Mouse (Mus musculus): ENCODE data around the gene Dennd1a. TPM values are rescaled to one million over a fixed set of nuclear protein-coding genes. Genes with fewer than 3 reads are reported as not detected.

Gene Dennd1a
- polyA plus RNA-seq, 1 experiment from 2014 or later: 9.9 TPM

- no peak for DNase-seq (ENCODE audit: low spot score)
Observed at GRCm38 (mm10) chr2:38124727-38125126, 162.5 kb downstream of the Dennd1a start.

DNA sequence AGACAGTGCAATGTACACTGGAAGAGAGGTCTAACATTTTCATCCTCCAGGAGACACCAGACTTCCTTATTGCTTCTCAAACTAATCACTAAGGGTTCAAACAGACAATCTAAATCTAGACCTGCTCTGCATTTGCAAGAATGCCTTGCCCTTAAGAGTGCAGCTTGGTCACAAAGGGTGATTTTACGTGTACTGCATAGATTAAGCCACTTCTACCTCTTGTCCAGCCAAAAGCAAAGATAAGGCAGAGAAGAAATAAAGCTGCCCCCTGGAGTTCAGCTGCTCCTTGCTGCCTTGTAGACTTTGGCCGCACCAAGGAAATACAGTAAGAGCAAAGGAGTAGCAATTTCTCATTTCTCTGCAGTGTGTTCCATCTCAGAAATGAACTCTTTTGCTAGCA lies 172.2 kb downstream of the Dennd1a start:
- no peak for DNase-seq (ENCODE audit: low spot score)

- DNase-seq (ENCODE audit: low spot score): no peak
Observed at GRCm38 (mm10) chr2:38111655-38112351, 175.4 kb downstream of the Dennd1a start.

GRCm38 (mm10) chr2:38108586-38108985 lies 178.6 kb downstream of the Dennd1a start:
- DNase-seq (ENCODE audit: low spot score): no peak

DNA sequence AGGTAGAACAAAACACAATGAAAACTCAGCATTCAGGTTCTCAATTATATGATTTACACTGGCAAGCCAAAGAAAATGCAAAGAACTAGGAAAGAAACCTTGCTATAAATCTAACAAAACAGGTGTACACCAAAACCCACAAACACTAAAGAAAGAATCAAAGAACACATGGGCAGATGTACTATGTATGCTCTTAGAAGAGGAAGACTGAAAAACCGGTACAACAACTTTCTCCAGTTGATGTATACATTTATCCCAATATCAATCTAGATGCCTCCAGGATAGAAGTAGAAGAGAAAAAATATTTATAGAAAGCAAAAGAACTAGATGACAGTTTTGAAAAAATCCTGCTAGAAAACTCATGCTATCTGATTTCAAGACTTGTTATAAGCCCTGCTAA lies 184.5 kb downstream of the Dennd1a start:
- DNase-seq (ENCODE audit: low spot score): no peak

GRCm38 (mm10) chr2:38100289-38100688 lies 186.9 kb downstream of the Dennd1a start:
- no peak for DNase-seq (ENCODE audit: low spot score)

DNA sequence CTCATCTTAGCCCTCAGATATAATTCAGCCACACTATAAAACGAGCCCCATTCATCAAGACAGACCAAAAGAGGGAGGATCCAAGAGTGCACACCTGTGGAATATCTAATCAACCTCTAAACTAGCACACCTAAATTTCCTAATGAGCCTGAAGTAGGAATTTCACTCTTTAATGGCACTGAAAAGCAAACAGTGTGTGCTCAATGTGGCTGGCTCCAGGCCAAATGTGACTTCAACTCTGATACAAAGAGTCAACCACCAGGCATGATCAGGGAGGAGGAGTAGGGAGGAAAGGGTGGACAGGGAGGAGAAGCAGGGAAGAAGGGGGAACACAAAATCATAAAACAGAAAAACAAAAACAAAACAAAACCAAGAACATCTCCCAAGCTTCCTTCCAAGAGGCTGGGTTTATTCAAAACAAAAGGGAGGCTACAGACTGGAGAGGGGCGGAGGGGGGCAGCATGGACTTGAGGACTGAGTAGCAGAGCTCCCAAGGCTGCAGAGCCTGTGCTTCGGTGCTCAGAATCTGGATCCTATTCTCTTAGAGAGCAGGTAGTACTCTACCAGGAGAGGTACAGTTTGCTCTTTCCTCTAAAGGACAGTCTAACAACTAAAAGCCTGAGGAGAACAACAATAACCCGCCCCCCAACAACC lies 187.9 kb downstream of the Dennd1a start:
- DNase-seq (ENCODE audit: low spot score): no peak

- no peak for DNase-seq (ENCODE audit: low spot score)
Observed at GRCm38 (mm10) chr2:38097469-38097868, 189.7 kb downstream of the Dennd1a start.

DNA sequence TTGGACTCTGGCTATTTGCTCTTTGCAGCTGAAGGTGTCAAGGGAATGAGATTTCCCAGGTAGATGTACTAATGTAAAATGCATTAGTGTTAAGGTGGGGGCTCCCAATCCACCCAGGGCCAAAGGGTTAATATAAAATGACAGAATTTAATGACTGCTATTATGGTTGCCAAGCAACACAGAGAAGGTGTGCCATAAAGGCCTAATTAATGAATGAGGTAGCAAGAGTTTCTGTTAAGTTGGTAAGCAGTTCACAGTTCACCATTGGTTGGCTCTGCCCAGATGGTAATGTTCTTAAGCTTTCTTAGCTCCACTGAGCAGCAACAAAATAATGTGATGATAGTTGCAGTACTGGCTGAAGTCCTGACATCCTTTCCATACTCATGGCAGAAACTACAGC lies 190.9 kb downstream of the Dennd1a start:
- DNase-seq (ENCODE audit: low spot score): no peak

DNA sequence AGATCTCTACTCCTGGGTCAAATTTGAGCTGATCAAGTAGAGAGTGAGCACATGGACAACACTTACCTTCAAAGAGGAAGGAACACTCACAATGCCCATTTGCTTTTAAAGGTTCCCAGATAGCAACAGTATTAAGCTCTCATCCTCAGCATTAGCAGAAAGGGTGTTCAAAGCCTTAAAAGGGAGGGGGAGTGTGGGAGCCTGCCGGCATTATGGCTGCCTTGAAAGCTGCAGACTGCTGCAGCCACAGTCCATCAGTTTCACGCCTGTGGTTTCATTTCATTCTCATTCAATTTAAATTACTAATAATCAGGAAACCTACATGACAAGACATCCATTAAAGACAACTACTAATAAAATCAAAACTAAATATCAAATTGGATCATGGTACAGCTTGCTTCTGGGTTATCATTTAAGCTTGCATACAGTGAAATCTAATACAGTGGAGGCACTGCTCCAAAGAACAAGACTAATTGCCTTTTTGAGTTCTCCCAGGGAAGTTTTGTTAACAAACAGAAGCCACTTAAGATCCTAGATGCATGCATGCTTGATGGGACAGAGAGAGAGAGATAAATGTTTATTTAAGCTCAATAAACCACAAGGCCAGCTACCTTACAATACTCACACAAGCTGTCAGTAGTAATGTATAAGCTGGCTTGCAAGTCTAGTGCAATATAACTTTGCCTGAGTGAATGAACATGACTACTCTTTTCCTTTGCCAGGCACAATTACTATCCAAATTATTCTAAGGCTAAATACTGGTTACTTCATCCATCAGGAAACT lies 192.6 kb downstream of the Dennd1a start:
- DNase-seq (ENCODE audit: low spot score): no peak

- DNase-seq (ENCODE audit: low spot score): no peak
Observed at GRCm38 (mm10) chr2:38093968-38094367, 193.2 kb downstream of the Dennd1a start.

DNA sequence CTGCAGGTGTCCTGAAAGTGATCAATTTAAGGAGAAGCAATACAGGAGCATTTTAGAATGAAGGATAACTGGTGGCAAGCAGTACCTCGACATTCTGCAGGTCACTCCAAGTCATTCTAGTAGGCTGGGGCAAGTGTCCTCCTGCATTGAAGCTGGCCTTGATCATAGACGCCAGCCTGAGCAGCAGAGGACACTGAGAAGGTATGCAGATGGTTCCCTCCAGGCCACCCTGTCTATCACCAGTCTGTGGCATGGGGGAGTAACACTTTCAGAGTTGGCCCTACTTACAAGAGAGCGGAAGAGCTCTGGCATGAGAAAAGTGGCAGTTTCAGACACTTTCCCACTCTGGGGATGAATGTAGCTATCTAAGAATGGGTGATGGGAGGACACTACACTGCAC lies 193.9 kb downstream of the Dennd1a start:
- no peak for DNase-seq (ENCODE audit: low spot score)

GRCm38 (mm10) chr2:38088346-38088745 lies 198.8 kb downstream of the Dennd1a start:
- no peak for DNase-seq (ENCODE audit: low spot score)

DNA sequence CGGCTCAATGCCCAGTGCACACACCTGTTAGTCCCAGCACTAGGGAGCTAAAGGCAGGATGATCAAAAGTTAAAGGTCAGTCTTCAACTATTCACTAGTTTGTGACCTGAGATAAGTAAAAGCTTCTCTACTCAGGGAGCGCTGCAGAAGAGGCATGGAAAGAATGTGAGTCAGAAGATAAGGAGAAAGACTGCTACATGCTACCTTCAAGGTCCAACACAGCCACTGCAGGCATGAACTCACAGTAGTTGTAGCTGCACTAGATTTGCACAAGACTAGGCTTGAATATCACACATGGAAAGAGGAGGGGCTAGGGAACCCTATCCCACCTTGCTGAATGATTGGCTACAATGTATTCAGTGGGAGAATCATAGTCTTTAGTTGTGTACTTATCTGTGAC lies 202.1 kb downstream of the Dennd1a start:
- DNase-seq (ENCODE audit: low spot score): no peak

- no peak for DNase-seq (ENCODE audit: low spot score)
Observed at GRCm38 (mm10) chr2:38083251-38083650, 203.9 kb downstream of the Dennd1a start.

DNA sequence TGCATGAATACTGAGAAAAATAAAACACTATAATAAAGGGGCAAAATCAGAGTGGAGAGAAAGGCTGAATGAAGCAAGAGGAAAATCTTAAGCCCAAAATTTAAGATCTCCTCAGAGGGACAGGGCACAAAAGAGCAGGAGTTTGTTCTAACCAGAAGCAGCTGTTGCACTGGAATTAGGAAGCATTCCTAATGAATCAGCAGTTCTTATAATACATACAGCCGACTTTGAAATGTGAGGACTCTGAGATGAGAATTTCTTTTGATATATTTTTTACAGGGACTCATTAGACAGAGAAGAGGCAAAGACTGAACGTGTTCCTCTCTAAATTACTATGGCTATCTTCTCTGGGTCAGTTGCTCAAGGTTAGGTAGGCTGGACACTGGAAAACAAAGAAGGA lies 212.7 kb downstream of the Dennd1a start:
- DNase-seq (ENCODE audit: low spot score): no peak

GRCm38 (mm10) chr2:38072061-38072460 lies 215.1 kb downstream of the Dennd1a start:
- no peak for DNase-seq (ENCODE audit: low spot score)

DNA sequence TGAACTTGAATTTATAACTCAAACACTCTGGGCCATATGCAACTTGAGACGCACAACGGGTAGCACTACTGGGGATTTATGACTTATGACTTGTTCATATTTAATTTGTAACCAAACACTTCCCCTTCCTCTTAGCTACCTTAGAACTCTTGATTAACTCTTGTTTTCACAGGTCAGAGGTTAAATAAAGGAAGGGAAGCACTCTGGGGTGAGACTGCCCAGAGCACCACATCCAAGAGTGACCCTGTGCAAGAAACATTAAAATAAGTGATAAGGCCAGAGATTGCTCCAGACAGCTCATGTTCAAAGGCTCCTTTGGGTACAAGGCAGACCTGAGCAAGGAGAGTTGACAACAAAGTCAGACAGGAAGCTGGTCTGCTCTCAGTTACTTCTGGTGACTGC lies 219.0 kb downstream of the Dennd1a start:
- peak; percentile 12 for DNase-seq (ENCODE audit: low spot score)

DNA sequence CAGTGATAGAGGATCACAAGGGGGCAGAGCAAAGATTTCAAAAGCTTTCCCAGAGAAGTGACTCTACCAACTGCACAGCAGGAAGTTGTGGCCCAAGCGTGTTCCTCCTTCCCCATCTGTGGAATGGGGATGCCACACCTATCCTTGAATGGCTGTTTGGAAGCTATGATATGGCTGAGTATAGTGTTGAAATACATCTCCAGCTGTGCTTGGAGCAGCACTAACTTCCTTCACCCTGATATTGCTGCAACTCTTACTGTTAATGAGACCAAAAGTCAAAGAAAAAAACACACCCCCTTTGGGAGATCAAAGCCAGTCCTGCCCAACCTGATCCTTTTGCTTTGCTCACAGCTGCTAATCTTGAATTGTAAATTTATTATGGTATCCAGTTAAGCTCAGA lies 221.3 kb downstream of the Dennd1a start:
- no peak for DNase-seq (ENCODE audit: low spot score)

DNA sequence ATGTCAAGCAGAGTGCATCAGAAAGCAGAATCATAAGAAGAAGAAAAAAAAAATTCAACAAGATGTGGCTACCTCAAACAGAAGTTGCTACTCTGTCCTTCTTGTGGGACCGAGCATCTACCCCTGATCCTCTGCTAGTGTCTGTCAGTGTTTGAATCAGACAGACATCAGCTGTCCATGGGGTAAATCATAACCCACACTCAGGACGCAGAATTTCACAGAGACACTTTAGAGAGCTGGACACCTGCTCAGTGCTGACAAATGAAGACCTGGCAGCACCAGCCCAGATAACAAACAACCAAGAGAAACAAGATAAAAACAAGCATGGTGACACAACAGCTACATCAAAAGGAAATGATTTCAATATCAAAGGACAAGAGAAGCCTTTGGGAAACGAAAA lies 222.9 kb downstream of the Dennd1a start:
- no peak for DNase-seq (ENCODE audit: low spot score)

GRCm38 (mm10) chr2:38062156-38062555 lies 225.0 kb downstream of the Dennd1a start:
- DNase-seq (ENCODE audit: low spot score): no peak

GRCm38 (mm10) chr2:38061474-38061873 lies 225.7 kb downstream of the Dennd1a start:
- no peak for DNase-seq (ENCODE audit: low spot score)
